In genomic region chr19:3708078-3709012, GRCm38 (mm10) we compare ENCODE assay signal across 8 mouse cellular contexts. TPM values are rescaled to one million over a fixed set of nuclear protein-coding genes. Genes with fewer than 3 reads are reported as not detected.
DNase-seq lines count a peak whose midpoint lies in the region; ATAC-seq lines count a peak whose summit lies in the region.

Gene 1810055G02Rik, plus strand, starts transcription at chr19:3708293.

- H3K4me3 ChIP-seq in heart, embryonic 10.5 days: peak within 1 kb of the TSS; percentile 88
- peak within 1 kb of the TSS; percentile 75 for H3K4me3 ChIP-seq in kidney, embryonic 15.5 days (replicated peaks)

- peak; percentile 96 for DNase-seq in B cell, adult 2 months
- peak; percentile 99 for DNase-seq in brain, adult 2 months (ENCODE audit: low read depth, low spot score)
- peak; percentile 99 for DNase-seq in heart, embryonic 10.5 days (ENCODE audit: low spot score)
- peak; percentile 98 for DNase-seq in liver
- DNase-seq in spleen, postnatal 4 days (ENCODE audit: low spot score in 2 of 2): peak; percentile 96 to 98

- peak within 1 kb of the TSS; percentile 64 for H3K4me2 ChIP-seq in kidney, embryonic 15.5 days

- peak within 1 kb of the TSS; percentile 91 for H3K27ac ChIP-seq in heart, embryonic 10.5 days
- H3K27ac ChIP-seq in kidney, embryonic 15.5 days: peak within 1 kb of the TSS; percentile 93

- H3K4me1 ChIP-seq in heart, embryonic 10.5 days: peaks cover 16% of the 10 kb centered on the region
- peaks cover 15% of the 10 kb centered on the region for H3K4me1 ChIP-seq in kidney, embryonic 15.5 days

- H3K9ac ChIP-seq in kidney, embryonic 15.5 days: peak within 1 kb of the TSS; percentile 69

- H3K36me3 ChIP-seq in heart, embryonic 10.5 days: peaks cover 6% of the 10 kb centered on the region
- H3K36me3 ChIP-seq in kidney, embryonic 15.5 days: peaks cover 6% of the 10 kb centered on the region

- peak; percentile 99 for ATAC-seq in erythroblast, adult 5-6 weeks (replicated peaks; ENCODE audit: low FRiP score, poor library complexity, severe bottlenecking)
- ATAC-seq in kidney, embryonic 15.5 days (replicated peaks; ENCODE audit: low FRiP score): peak; percentile 97
- peak; percentile 97 for ATAC-seq in monocyte, adult 5-6 weeks (replicated peaks; ENCODE audit: insufficient number of reproducible peaks, low FRiP score, low TSS enrichment, poor library complexity, severe bottlenecking)

- H3K27me3 ChIP-seq in heart, embryonic 10.5 days (ENCODE audit: insufficient read depth, poor library complexity, severe bottlenecking): no peaks in the 10 kb centered on the region
- H3K27me3 ChIP-seq in kidney, embryonic 15.5 days: no peaks in the 10 kb centered on the region

- H3K9me3 ChIP-seq in heart, embryonic 10.5 days: no peaks in the 10 kb centered on the region
- H3K9me3 ChIP-seq in kidney, embryonic 15.5 days (replicated peaks): no peaks in the 10 kb centered on the region

- WGBS in heart, embryonic 10.5 days: under 1% methylated on average over 61 of the region's 61 CpGs
- under 1% methylated on average over 61 of the region's 61 CpGs for WGBS in kidney, embryonic 15.5 days

RNA-seq across cellular contexts. Expression of gene 1810055G02Rik, which starts in this region (rescaled TPM):
- total RNA-seq in erythroblast, adult 5-6 weeks (2015; ENCODE audit: low replicate concordance): 8.3 and 8.6 TPM in 2 replicates
- 2.5 and 4.0 TPM in 2 replicates for total RNA-seq in erythroblast, adult 5-6 weeks (2017; ENCODE audit: low replicate concordance)
- polyA plus RNA-seq in heart, embryonic 10.5 days (2016; fragmentation: Nextera tagmentation; extraction: Ambion mirVana): 34.5 and 38.8 TPM in 2 replicates
- 39.7 and 43.9 TPM in 2 replicates for polyA plus RNA-seq in kidney, embryonic 15.5 days (2015; fragmentation: Nextera tagmentation; extraction: Ambion mirVana)
- 3.8 to 9.4 TPM (median 9.1 TPM) in 3 replicates for total RNA-seq in monocyte, adult 5-6 weeks (2017)

Comparison
In these comparisons a context has a peak if more than half of its experiments do, and no peak if none do; other contexts are left out.
1. Peak in every context shown above with its lines: DNase-seq, ATAC-seq, H3K4me3 ChIP-seq and H3K27ac ChIP-seq.